Mouse (Mus musculus): Measurements from ENCODE around the gene Cd247. TPM values are rescaled to one million over a fixed set of nuclear protein-coding genes. Genes with fewer than 3 reads are reported as not detected.

Cd247 gene
- total and polyA plus RNA-seq, 2 experiments from 2014 or later: 0.83 TPM; not detected in 1

DNA sequence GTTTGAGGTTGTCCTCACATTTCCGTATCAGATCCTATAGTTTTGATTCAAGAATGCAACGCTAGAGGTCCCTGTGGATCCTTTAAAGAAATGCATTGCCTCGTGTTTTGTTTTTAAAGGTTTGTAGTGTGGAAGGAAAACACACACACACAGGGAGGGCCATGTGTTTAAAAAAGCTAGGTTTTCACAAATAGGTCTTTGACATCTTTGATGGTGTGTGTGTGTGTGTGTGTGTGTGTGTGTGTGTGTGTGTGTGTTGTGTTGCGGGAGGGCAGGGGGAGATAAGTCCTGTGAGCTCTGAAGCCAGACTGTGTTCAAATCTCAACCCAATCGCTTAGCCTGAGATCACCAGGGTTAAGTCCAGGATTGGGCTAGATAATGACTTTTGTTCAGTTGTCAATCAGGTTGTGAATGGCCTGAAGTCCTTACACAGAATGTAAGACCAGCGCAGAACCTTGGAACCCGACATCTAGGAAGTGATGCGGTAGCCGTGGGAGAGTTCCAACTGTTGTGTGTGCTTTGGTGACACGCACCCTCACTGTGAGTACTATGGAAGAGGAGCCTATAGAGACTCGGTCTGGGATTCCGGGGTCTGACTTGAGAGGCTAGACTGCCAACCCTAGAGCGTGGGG lies 8.4 kb upstream of the Cd247 start:
- DNase-seq (ENCODE audit: low spot score): peak; percentile 80
- Histone ChIP-seq H3K9me3 (ENCODE audit: low read length) (no peaks in the 10 kb centered on the region), H3K4me2 (ENCODE audit: low read depth, low read length, poor library complexity, severe bottlenecking) (peak overlapping the region; percentile 55), H3K27ac (ENCODE audit: low read depth, low read length) (no peak overlapping the region), H3K9ac (replicated peaks; ENCODE audit: low read length, poor library complexity, severe bottlenecking) (no peak overlapping the region), H3K4me3 (ENCODE audit: low read depth, low read length) (peak overlapping the region; percentile 27), H3K4me1 (ENCODE audit: insufficient read depth, low read length) (no peaks in the 10 kb centered on the region), H3K36me3 (ENCODE audit: insufficient read depth, low read length) (no peaks in the 10 kb centered on the region), H3K27me3 (ENCODE audit: insufficient read depth, low read length) (no peaks in the 10 kb centered on the region; the same call in 1 of the 2 replicates)
- TF ChIP-seq CTCF (IDR thresholded peaks at IDR 0.05): peak; percentile 79
- no peak; the same call in 1 of the 2 replicates for ATAC-seq (ENCODE audit: low FRiP score)
- 1% methylated on average over 13 of the region's 13 CpGs for WGBS

GRCm38 (mm10) chr1:165780586-165781111 lies 7.8 kb upstream of the Cd247 start:
- H3K9ac ChIP-seq (replicated peaks; ENCODE audit: low read length, poor library complexity, severe bottlenecking): no peak overlapping the region
- no peaks in the 10 kb centered on the region for H3K4me1 ChIP-seq (ENCODE audit: insufficient read depth, low read length)
- H3K4me3 ChIP-seq (ENCODE audit: low read depth, low read length): peak overlapping the region; percentile 27
- no peaks in the 10 kb centered on the region for H3K36me3 ChIP-seq (ENCODE audit: insufficient read depth, low read length)
- no peaks in the 10 kb centered on the region for H3K9me3 ChIP-seq (ENCODE audit: low read length)
- peak; percentile 23 for DNase-seq (ENCODE audit: low spot score)
- 3% methylated on average over 20 of the region's 20 CpGs for WGBS
- ATAC-seq (ENCODE audit: low FRiP score): peak; percentile 60; the same call in 1 of the 2 replicates
- peak overlapping the region; percentile 55 for H3K4me2 ChIP-seq (ENCODE audit: low read depth, low read length, poor library complexity, severe bottlenecking)
- TF ChIP-seq CTCF (IDR thresholded peaks at IDR 0.05): peak; percentile 86
- no peak overlapping the region for H3K27ac ChIP-seq (ENCODE audit: low read depth, low read length)
- no peaks in the 10 kb centered on the region; the same call in 1 of the 2 replicates for H3K27me3 ChIP-seq (ENCODE audit: insufficient read depth, low read length)

DNA sequence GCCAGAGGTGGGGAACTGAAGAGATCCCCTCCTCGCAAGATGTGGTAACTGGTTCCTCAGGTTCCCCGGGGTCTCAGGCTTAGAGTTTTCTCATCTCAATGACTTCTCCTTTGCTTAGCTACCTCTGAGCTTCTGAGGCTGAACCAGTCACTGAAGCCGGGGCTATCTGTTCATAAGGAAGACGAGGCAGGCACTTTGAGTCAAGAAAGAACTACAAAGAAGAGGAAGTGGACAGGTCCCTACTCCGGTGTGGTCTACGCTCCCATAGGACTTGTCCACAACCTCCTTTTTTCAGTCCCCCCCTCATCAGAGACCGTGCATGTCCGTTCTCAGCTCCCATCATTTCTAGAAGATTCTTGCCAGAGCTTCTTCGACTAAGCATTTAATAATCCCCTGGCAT lies 7.1 kb upstream of the Cd247 start:
- Histone ChIP-seq H3K4me2 (ENCODE audit: low read depth, low read length, poor library complexity, severe bottlenecking) (no peak overlapping the region), H3K36me3 (ENCODE audit: insufficient read depth, low read length) (no peaks in the 10 kb centered on the region), H3K27ac (ENCODE audit: low read depth, low read length) (no peak overlapping the region), H3K27me3 (ENCODE audit: insufficient read depth, low read length) (no peaks in the 10 kb centered on the region; the same call in 1 of the 2 replicates), H3K4me3 (ENCODE audit: low read depth, low read length) (no peak overlapping the region), H3K9me3 (ENCODE audit: low read length) (no peaks in the 10 kb centered on the region), H3K9ac (replicated peaks; ENCODE audit: low read length, poor library complexity, severe bottlenecking) (no peak overlapping the region), H3K4me1 (ENCODE audit: insufficient read depth, low read length) (no peaks in the 10 kb centered on the region)
- WGBS: 85% methylated on average over 9 of the region's 9 CpGs
- TF ChIP-seq CTCF (IDR thresholded peaks at IDR 0.05): no peak
- no peak for DNase-seq (ENCODE audit: low spot score)
- ATAC-seq (ENCODE audit: low FRiP score): no peak

DNA sequence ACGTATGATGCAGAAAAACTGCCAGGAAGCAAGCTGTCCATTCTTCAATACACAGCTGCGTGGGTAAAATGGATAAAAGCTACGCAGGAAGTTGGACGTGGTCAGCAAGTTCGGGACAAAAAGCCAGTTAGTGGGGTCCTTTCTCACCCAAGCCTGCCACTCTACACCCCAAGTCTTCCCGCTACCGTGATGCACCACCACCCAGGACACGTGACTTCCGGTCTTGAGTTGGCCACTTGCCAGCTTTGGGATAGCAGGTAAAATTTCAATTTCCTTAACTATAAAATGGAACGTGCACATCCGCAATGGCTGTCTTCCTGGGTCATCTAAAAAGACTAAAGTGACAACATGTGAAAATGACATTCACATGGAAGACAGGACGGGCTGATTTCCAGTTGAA lies 6.6 kb upstream of the Cd247 start:
- H3K4me3 ChIP-seq (ENCODE audit: low read depth, low read length): no peak overlapping the region
- TF ChIP-seq CTCF (IDR thresholded peaks at IDR 0.05): no peak
- H3K27ac ChIP-seq (ENCODE audit: low read depth, low read length): no peak overlapping the region
- WGBS: 88% methylated on average over 12 of the region's 12 CpGs
- H3K27me3 ChIP-seq (ENCODE audit: insufficient read depth, low read length): no peaks in the 10 kb centered on the region; the same call in 1 of the 2 replicates
- no peaks in the 10 kb centered on the region for H3K36me3 ChIP-seq (ENCODE audit: insufficient read depth, low read length)
- H3K9me3 ChIP-seq (ENCODE audit: low read length): no peaks in the 10 kb centered on the region
- no peak overlapping the region for H3K9ac ChIP-seq (replicated peaks; ENCODE audit: low read length, poor library complexity, severe bottlenecking)
- no peaks in the 10 kb centered on the region for H3K4me1 ChIP-seq (ENCODE audit: insufficient read depth, low read length)
- no peak for ATAC-seq (ENCODE audit: low FRiP score)
- H3K4me2 ChIP-seq (ENCODE audit: low read depth, low read length, poor library complexity, severe bottlenecking): no peak overlapping the region
- DNase-seq (ENCODE audit: low spot score): no peak

- no peak overlapping the region for H3K4me2 ChIP-seq (ENCODE audit: low read depth, low read length, poor library complexity, severe bottlenecking)
- H3K36me3 ChIP-seq (ENCODE audit: insufficient read depth, low read length): no peaks in the 10 kb centered on the region
- no peak overlapping the region for H3K9ac ChIP-seq (replicated peaks; ENCODE audit: low read length, poor library complexity, severe bottlenecking)
- ATAC-seq (ENCODE audit: low FRiP score) (no peak), DNase-seq (ENCODE audit: low spot score) (peak; percentile 48)
- 28% methylated on average over 11 of the region's 11 CpGs for WGBS
- no peaks in the 10 kb centered on the region for H3K4me1 ChIP-seq (ENCODE audit: insufficient read depth, low read length)
- H3K4me3 ChIP-seq (ENCODE audit: low read depth, low read length): no peak overlapping the region
- H3K27ac ChIP-seq (ENCODE audit: low read depth, low read length): no peak overlapping the region
- H3K9me3 ChIP-seq (ENCODE audit: low read length): no peaks in the 10 kb centered on the region
- H3K27me3 ChIP-seq (ENCODE audit: insufficient read depth, low read length): no peaks in the 10 kb centered on the region
- TF ChIP-seq CTCF (IDR thresholded peaks at IDR 0.05): no peak
Observed at GRCm38 (mm10) chr1:165786296-165786695, 2.2 kb upstream of the Cd247 start.

GRCm38 (mm10) chr1:165789066-165789660 lies 682 bp downstream of the Cd247 start:
- no peaks in the 10 kb centered on the region for H3K36me3 ChIP-seq (ENCODE audit: insufficient read depth, low read length)
- no peak overlapping the region for H3K9ac ChIP-seq (replicated peaks; ENCODE audit: low read length, poor library complexity, severe bottlenecking)
- no peak overlapping the region for H3K4me2 ChIP-seq (ENCODE audit: low read depth, low read length, poor library complexity, severe bottlenecking)
- no peak for ATAC-seq (ENCODE audit: low FRiP score)
- H3K4me3 ChIP-seq (ENCODE audit: low read depth, low read length): no peak overlapping the region
- no peaks in the 10 kb centered on the region for H3K27me3 ChIP-seq (ENCODE audit: insufficient read depth, low read length)
- no peaks in the 10 kb centered on the region for H3K9me3 ChIP-seq (ENCODE audit: low read length)
- 88% methylated on average over 17 of the region's 17 CpGs for whole genome bisulfite sequencing
- no peak overlapping the region for H3K27ac ChIP-seq (ENCODE audit: low read depth, low read length)
- no peak for TF ChIP-seq CTCF (IDR thresholded peaks at IDR 0.05)
- H3K4me1 ChIP-seq (ENCODE audit: insufficient read depth, low read length): no peaks in the 10 kb centered on the region
- no peak for DNase-seq (ENCODE audit: low spot score)

Measured in midbrain, postnatal 0 days (tissue).